Mouse (Mus musculus): ENCODE data around the gene Rara.

- TF ChIP-seq CTCF (IDR thresholded peaks at IDR 0.05; ENCODE audit: borderline replicate concordance, insufficient read depth, low read depth, low read length) (no peak), POLR2A (IDR thresholded peaks at IDR 0.05; ENCODE audit: borderline replicate concordance, insufficient read depth, low read length) (no peak)
Observed at GRCm38 (mm10) chr11:98964201-98964615, 36.6 kb downstream of the Rara start.

Data from cerebellum, adult 2 months (tissue).